Mouse (Mus musculus) stomach, embryonic 16.5 days (tissue): Measurements from ENCODE around the gene Trabd. TPM values are rescaled to one million over a fixed set of nuclear protein-coding genes. Genes with fewer than 3 reads are reported as not detected.
A peak's percentile ranks its signal among the peaks of the same experiment; 100 is the strongest.

Experiments
- ATAC-seq: fragments of 200-750 bp; cut with Nextera tagmentation; 2 replicates; pipeline ENCODE4 v1.8.0; 2017; ENCODE audit warnings: moderate number of reproducible peaks, moderate TSS enrichment; ENCODE audit not compliant: insufficient read depth, low FRiP score
- H3K27ac ChIP-seq: fragments of 300-500 bp; sonication (generic); 2 replicates; pipeline ENCODE4 v1.5.1; 2014; ENCODE audit warnings: low read length
- H3K27me3 ChIP-seq: fragments of 300-500 bp; sonication (generic); 2 replicates; pipeline ENCODE4 v1.6.1; 2014; ENCODE audit warnings: low read length, control low read depth, mixed read lengths; ENCODE audit not compliant: control insufficient read depth, insufficient read depth
- H3K36me3 ChIP-seq: fragments of 300-500 bp; sonication (generic); 2 replicates; pipeline ENCODE4 v1.6.1; 2014; ENCODE audit warnings: low read length; ENCODE audit not compliant: control insufficient read depth, insufficient read depth
- H3K4me1 ChIP-seq: fragments of 300-500 bp; sonication (generic); 2 replicates; pipeline ENCODE4 v1.6.1; 2014; ENCODE audit warnings: low read length, control low read depth, mixed read lengths; ENCODE audit not compliant: control insufficient read depth, insufficient read depth
- H3K4me2 ChIP-seq: fragments of 300-500 bp; sonication (generic); 2 replicates; pipeline ENCODE4 v1.6.1; 2014; ENCODE audit warnings: low read depth, low read length, mixed read lengths
- H3K4me3 ChIP-seq: fragments of 300-500 bp; sonication (generic); replicated peaks from 2 replicates; pipeline ENCODE4 v1.5.1; 2014; ENCODE audit warnings: mild to moderate bottlenecking, low read length
- H3K9ac ChIP-seq: fragments of 300-500 bp; sonication (generic); 2 replicates; pipeline ENCODE4 v1.6.1; 2014; ENCODE audit warnings: low read length
- H3K9me3 ChIP-seq: fragments of 300-500 bp; sonication (generic); replicated peaks from 2 replicates; pipeline ENCODE4 v1.6.1; 2016; ENCODE audit warnings: low read length, control low read depth; ENCODE audit not compliant: control insufficient read depth
- WGBS: fragments of 180-500 bp; shearing (Covaris S2); extraction: QIAGEN DNeasy Blood & Tissue Kit; methylation state at CpG from one replicate; pipeline ENCODE4 v1.1.7; 2014; 5-methylcytosine and 5-hydroxymethylcytosine counted together
- polyA plus RNA-seq: library from polyadenylated mRNA; unstranded; fragments of >200 nt; fragmentation: Nextera tagmentation; extraction: Ambion mirVana; gene quantifications from 2 replicates; pipeline ENCODE4 v1.2.1, GENCODE M21; 2015

The Trabd gene
- polyA plus RNA-seq, 1 experiment from 2014 or later = 59.9 TPM

- H3K4me1 ChIP-seq = peaks cover 4% of the 10 kb centered on the region; the same call in 1 of the 2 replicates
- no peak overlapping the region for H3K9ac ChIP-seq
- H3K27ac ChIP-seq = no peak overlapping the region
- 87% methylated on average over 6 of the region's 6 CpGs for WGBS
- no peak for ATAC-seq
- H3K4me2 ChIP-seq = no peak overlapping the region
- H3K4me3 ChIP-seq = no peak overlapping the region
- no peaks in the 10 kb centered on the region for H3K36me3 ChIP-seq
- no peaks in the 10 kb centered on the region for H3K9me3 ChIP-seq
- peaks cover 38% of the 10 kb centered on the region for H3K27me3 ChIP-seq
These were observed 13.0 kb upstream of the Trabd start for GRCm38 (mm10) chr15:89061761-89062517.

DNA sequence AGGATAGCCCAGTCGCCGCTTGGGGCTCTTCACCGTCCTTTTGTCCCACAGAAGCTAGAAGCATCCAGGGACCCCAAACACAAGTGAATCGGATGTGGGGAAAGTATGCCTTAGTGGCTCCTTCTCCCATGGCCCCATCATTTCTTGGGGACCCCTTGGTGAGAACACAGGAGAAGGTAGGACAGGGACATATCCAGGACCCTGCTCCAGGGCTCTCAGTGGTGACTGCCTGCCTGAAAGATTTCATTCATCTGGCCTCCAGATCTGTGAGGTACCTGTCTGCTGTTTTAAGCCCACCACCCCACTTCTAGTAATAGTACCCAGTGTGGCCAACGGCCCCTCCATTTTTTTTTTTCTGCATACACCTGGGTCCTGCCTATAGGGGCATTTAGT lies 12.4 kb upstream of the Trabd start:
- Histone ChIP-seq H3K4me1 (peaks cover 4% of the 10 kb centered on the region; the same call in 1 of the 2 replicates), H3K36me3 (no peaks in the 10 kb centered on the region), H3K9me3 (no peaks in the 10 kb centered on the region), H3K4me2 (no peak overlapping the region), H3K27ac (no peak overlapping the region), H3K27me3 (peaks cover 44% of the 10 kb centered on the region), H3K4me3 (no peak overlapping the region), H3K9ac (no peak overlapping the region)
- ATAC-seq = no peak
- 90% methylated on average over 5 of the region's 5 CpGs for WGBS

- Histone ChIP-seq H3K4me2 (no peak overlapping the region), H3K27ac (no peak overlapping the region), H3K4me3 (no peak overlapping the region), H3K36me3 (no peaks in the 10 kb centered on the region), H3K9ac (no peak overlapping the region), H3K9me3 (no peaks in the 10 kb centered on the region), H3K27me3 (peaks cover 45% of the 10 kb centered on the region), H3K4me1 (peaks cover 4% of the 10 kb centered on the region; the same call in 1 of the 2 replicates)
- no peak for ATAC-seq
- WGBS = 70% methylated on average over 7 of the region's 7 CpGs
These were observed 11.9 kb upstream of the Trabd start for GRCm38 (mm10) chr15:89063001-89063400.

- Histone ChIP-seq H3K9ac (no peak overlapping the region), H3K4me3 (no peak overlapping the region), H3K4me2 (no peak overlapping the region), H3K36me3 (no peaks in the 10 kb centered on the region), H3K9me3 (no peaks in the 10 kb centered on the region), H3K4me1 (peaks cover 4% of the 10 kb centered on the region), H3K27me3 (peaks cover 45% of the 10 kb centered on the region), H3K27ac (no peak overlapping the region)
- ATAC-seq = no peak
- WGBS = 60% methylated on average over 6 of the region's 6 CpGs
These were observed 11.4 kb upstream of the Trabd start for GRCm38 (mm10) chr15:89063536-89063935.

- Histone ChIP-seq H3K27ac (no peak overlapping the region), H3K27me3 (peaks cover 39% of the 10 kb centered on the region), H3K4me1 (peaks cover 4% of the 10 kb centered on the region), H3K4me3 (no peak overlapping the region), H3K36me3 (no peaks in the 10 kb centered on the region), H3K9ac (no peak overlapping the region), H3K4me2 (no peak overlapping the region), H3K9me3 (no peaks in the 10 kb centered on the region)
- WGBS = 93% methylated on average over 5 of the region's 5 CpGs
- no peak for ATAC-seq
These were observed 10.0 kb upstream of the Trabd start for GRCm38 (mm10) chr15:89064891-89065290.

GRCm38 (mm10) chr15:89067609-89068008 lies 7.3 kb upstream of the Trabd start:
- Histone ChIP-seq H3K9ac (peak overlapping the region; percentile 50), H3K27me3 (peaks cover 29% of the 10 kb centered on the region), H3K4me1 (peaks cover 4% of the 10 kb centered on the region), H3K4me3 (peak overlapping the region; percentile 33), H3K27ac (no peak overlapping the region), H3K36me3 (no peaks in the 10 kb centered on the region), H3K9me3 (no peaks in the 10 kb centered on the region), H3K4me2 (peak overlapping the region; percentile 53)
- no peak for ATAC-seq
- 22% methylated on average over 35 of the region's 35 CpGs for WGBS

DNA sequence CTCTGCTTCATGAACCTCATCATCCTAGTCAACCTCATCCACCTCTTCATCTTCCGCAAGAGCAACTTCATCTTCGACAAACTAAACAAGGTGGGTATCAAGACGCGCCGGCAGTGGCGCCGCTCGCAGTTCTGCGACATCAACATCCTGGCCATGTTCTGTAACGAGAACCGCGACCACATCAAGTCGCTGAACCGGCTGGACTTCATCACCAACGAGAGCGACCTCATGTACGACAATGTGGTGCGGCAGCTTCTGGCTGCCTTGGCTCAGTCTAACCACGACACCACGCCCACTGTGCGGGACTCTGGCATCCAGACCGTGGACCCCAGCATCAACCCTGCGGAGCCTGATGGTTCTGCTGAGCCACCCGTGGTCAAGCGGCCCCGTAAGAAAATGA lies 6.7 kb upstream of the Trabd start:
- ATAC-seq = no peak
- WGBS = 26% methylated on average over 26 of the region's 26 CpGs

GRCm38 (mm10) chr15:89069336-89069840 lies 5.5 kb upstream of the Trabd start:
- Histone ChIP-seq H3K9me3 (no peaks in the 10 kb centered on the region), H3K4me2 (no peak overlapping the region), H3K9ac (no peak overlapping the region), H3K27me3 (peaks cover 29% of the 10 kb centered on the region), H3K4me1 (peaks cover 5% of the 10 kb centered on the region), H3K27ac (no peak overlapping the region), H3K36me3 (no peaks in the 10 kb centered on the region), H3K4me3 (no peak overlapping the region)
- WGBS = 79% methylated on average over 19 of the region's 19 CpGs
- no peak for ATAC-seq

More for the DNA sequence above, 6.7 kb upstream of the Trabd start:
- Histone ChIP-seq H3K9me3 (no peaks in the 10 kb centered on the region), H3K9ac (0 out of 2 replicates have a peak overlapping the region, but pooled peaks have one; percentile 43), H3K27ac (no peak overlapping the region), H3K27me3 (peaks cover 29% of the 10 kb centered on the region), H3K4me1 (peaks cover 4% of the 10 kb centered on the region), H3K36me3 (no peaks in the 10 kb centered on the region), H3K4me3 (peak overlapping the region; percentile 33), H3K4me2 (peak overlapping the region; percentile 53)

GRCm38 (mm10) chr15:89070606-89071005 lies 4.3 kb upstream of the Trabd start:
- no peaks in the 10 kb centered on the region for H3K36me3 ChIP-seq
- H3K27ac ChIP-seq = no peak overlapping the region
- no peak overlapping the region for H3K9ac ChIP-seq
- H3K4me3 ChIP-seq = no peak overlapping the region
- H3K27me3 ChIP-seq = peaks cover 29% of the 10 kb centered on the region
- peak; percentile 41; the same call in 1 of the 2 replicates for ATAC-seq
- peaks cover 13% of the 10 kb centered on the region for H3K4me1 ChIP-seq
- 59% methylated on average over 24 of the region's 24 CpGs for WGBS
- H3K4me2 ChIP-seq = no peak overlapping the region
- no peaks in the 10 kb centered on the region for H3K9me3 ChIP-seq
